Mouse (Mus musculus) erythroblast, embryonic 14.5 days (primary cell): ENCODE data around the gene Prr22.

ENCODE experiments used
- GATA1 ChIP-seq: IDR thresholded peaks from 2 replicates; pipeline ENCODE4 v1.6.1; 2012; ENCODE audit warnings: low read length, inconsistent platforms, mixed read lengths
- TAL1 ChIP-seq: IDR thresholded peaks from 3 replicates; pipeline ENCODE4 v1.6.1; 2012; ENCODE audit warnings: low read length, inconsistent platforms, mixed read lengths

GRCm38 (mm10) chr17:56753452-56753851 is 16.6 kb upstream of the Prr22 start:
- TF ChIP-seq GATA1 (no peak), TAL1 (no peak)
